Mouse (Mus musculus) induced T-regulatory cell, adult 2 months (primary cell): ENCODE results near the gene Ctxn1.

ENCODE experiments used
- DNase-seq: peaks from one replicate; pipeline ENCODE4 v3.0.0-alpha.2; 2012; ENCODE audit warnings: low read depth

The Ctxn1 gene

DNA sequence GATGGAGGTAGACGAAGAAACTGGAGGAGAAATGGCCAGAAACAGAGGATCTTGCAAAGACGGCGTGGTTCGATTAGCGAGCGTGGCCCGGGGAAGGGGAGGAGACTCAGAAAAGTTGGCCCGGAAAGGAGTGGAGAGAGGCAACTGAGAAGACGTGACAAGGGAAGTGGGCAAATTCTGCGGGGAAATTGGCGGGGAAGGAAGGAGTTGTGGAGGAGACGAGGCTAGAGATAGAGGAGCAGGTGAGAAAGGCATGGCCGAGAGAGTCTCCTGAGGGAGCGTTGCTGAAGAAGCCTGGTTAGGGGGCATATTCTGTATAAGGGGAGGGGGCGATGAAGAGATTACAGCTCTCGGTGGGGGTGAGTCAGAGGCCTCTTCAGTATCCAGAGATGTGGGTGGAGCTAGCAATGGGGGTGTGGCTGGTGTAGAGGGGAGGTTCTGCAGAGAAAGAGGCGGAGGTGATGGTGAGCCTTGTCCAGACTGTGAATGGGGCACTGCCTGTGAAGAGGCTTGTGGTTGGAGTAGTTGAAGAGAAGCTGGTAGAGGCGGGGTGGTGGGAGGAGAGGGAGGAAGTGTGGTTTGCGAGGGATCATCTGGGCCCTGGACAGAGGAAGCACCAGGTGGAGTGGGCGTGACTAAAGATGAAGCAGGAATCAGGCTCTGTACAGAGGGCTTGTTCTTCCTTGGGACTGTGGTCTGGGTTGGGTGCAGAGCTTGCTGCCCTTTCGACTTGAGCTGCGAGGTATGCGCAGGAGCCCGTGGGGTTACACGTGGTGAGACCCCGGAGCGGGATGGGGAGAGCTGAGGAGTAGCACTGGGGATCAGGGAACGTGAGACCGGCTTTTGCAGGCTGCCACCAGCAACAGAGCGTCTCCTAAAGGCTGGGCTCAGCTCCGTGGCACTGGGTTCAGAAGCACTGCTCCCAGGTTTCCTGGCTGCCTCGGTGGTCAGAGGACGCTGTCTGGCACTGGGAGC is 44.8 kb downstream of the Ctxn1 start:
- peak; percentile 90 for DNase-seq

DNA sequence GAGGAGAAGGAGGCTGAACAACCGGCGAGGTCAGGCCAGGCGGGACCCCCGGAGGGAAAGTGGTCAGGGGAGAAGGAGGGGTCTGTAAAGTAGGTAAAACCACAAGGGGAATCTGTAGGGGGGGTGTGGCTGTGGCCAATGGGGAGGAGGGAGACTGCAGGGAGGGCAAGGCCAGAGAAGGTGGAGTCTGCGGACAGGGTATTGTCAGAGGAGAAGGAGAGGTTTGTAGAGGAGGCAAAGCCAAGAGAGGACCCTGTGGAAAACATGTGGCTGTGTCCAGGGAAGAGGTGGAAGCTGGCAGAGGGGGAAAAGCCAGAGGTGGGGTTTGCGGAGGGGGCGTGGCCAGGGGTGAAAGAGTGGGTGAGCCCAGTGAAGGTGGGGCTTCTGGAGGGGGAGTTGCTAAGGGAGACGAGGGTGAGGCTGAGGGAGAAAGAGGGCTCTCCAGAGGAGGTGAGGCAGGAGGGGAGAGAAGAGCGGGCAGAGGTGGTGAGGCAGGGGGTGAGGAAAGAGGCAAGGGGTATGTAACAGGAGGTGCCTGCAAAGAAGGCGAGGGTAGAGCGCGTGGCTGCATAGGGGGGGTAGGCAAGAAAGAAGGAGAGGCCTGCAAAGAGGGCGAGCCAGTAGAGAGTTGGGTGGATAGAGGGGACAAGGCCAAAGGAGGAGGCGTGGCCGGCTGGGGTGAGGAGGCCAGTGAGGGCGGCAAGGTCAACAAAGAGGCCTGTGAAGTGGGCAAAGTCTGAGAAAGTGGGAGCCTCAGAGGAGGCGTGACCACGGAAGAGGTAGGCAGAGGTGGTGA is 45.7 kb downstream of the Ctxn1 start:
- DNase-seq: peak; percentile 67

DNA sequence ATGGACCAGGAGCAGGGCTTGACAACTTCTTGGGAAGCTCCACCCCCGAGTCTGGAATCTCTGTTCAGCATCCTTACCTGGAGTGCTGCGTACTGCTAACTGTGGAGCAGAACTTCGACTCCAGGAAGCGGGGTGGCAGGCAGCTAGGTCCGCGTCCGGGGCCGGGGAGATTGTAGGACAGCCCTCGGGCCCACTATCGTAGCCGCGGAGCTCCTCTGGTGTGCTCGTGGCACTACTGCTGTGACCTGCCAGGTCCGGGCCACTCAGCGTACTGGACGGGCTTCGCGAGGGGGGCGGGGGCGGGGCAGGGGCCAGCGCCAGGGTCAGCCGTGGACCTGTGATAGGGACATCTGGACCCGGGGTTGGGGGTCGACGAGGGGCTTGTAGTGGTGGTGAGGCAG is 46.3 kb downstream of the Ctxn1 start:
- peak; percentile 52 for DNase-seq

DNA sequence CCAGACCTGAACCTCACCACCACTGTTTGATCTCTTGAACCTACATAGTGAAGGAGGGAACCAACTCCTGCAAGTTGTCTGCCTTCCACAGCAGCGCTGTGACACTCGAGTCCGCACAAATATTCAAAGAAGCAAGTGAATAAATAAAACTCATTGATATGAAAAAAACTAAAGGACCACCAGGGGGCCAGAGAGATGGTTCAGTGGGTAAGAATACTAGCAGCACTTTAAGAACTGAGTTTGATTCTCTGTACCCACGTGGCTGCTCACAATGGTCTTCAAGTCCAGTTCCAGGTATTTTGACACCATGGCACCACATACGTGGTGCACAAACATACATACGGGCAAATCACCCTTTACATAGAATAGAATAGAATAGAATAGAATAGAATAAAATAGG is 48.0 kb downstream of the Ctxn1 start:
- DNase-seq: peak; percentile 53
